Mouse (Mus musculus): ENCODE results near the gene Ep300. TPM values are rescaled to one million over a fixed set of nuclear protein-coding genes. Genes with fewer than 3 reads are reported as not detected.
"Not testable (repeated sequence)": the region's sequence is repeated elsewhere in the genome, so short reads cannot be mapped to it uniquely, and the experiment has no call there.

The Ep300 gene
- polyA plus RNA-seq, 1 experiment from 2014 or later, result 9.4 TPM

- WGBS, result 50% methylated on average over 9 of the region's 9 CpGs
- ATAC-seq (replicated peaks; ENCODE audit: insufficient number of reproducible peaks, insufficient read depth, low FRiP score, low read depth), result no peak
- no peaks in the 10 kb centered on the region for H3K36me3 ChIP-seq
- no peak overlapping the region for H3K9ac ChIP-seq
- H3K4me2 ChIP-seq, result no peak overlapping the region
- no peak overlapping the region for H3K4me3 ChIP-seq
- no peaks in the 10 kb centered on the region for H3K27me3 ChIP-seq
- H3K27ac ChIP-seq, result no peak overlapping the region
- H3K9me3 ChIP-seq (replicated peaks), result no peaks in the 10 kb centered on the region
- no peaks in the 10 kb centered on the region for H3K4me1 ChIP-seq (replicated peaks)
These were observed 22.4 kb upstream of the Ep300 start for GRCm38 (mm10) chr15:81562491-81563488.

- no peak overlapping the region for H3K4me3 ChIP-seq
- no peaks in the 10 kb centered on the region for H3K36me3 ChIP-seq
- no peaks in the 10 kb centered on the region for H3K4me1 ChIP-seq (replicated peaks)
- WGBS, result 27% methylated on average over 2 of the region's 2 CpGs
- no peak overlapping the region for H3K4me2 ChIP-seq
- H3K9me3 ChIP-seq (replicated peaks), result no peaks in the 10 kb centered on the region
- no peak for ATAC-seq (replicated peaks; ENCODE audit: insufficient number of reproducible peaks, insufficient read depth, low FRiP score, low read depth)
- no peak overlapping the region for H3K27ac ChIP-seq
- H3K27me3 ChIP-seq, result no peaks in the 10 kb centered on the region
- H3K9ac ChIP-seq, result no peak overlapping the region
These were observed 17.1 kb upstream of the Ep300 start for GRCm38 (mm10) chr15:81568093-81568492.

GRCm38 (mm10) chr15:81568592-81568991 lies 16.6 kb upstream of the Ep300 start:
- H3K4me2 ChIP-seq, result no peak overlapping the region
- H3K4me3 ChIP-seq, result no peak overlapping the region
- H3K9me3 ChIP-seq (replicated peaks), result no peaks in the 10 kb centered on the region
- WGBS, result 60% methylated on average over 1 of the region's 2 CpGs
- no peak overlapping the region for H3K27ac ChIP-seq
- no peak for ATAC-seq (replicated peaks; ENCODE audit: insufficient number of reproducible peaks, insufficient read depth, low FRiP score, low read depth)
- no peaks in the 10 kb centered on the region for H3K36me3 ChIP-seq
- no peaks in the 10 kb centered on the region for H3K27me3 ChIP-seq
- H3K9ac ChIP-seq, result no peak overlapping the region
- H3K4me1 ChIP-seq (replicated peaks), result no peaks in the 10 kb centered on the region

GRCm38 (mm10) chr15:81576961-81577360 lies 8.2 kb upstream of the Ep300 start:
- H3K4me2 ChIP-seq, result no peak overlapping the region
- H3K4me1 ChIP-seq (replicated peaks), result no peaks in the 10 kb centered on the region
- no peak overlapping the region for H3K4me3 ChIP-seq
- H3K9ac ChIP-seq, result no peak overlapping the region
- 11% methylated on average over 3 of the region's 3 CpGs for WGBS
- no peak overlapping the region for H3K27ac ChIP-seq
- no peaks in the 10 kb centered on the region for H3K9me3 ChIP-seq (replicated peaks)
- ATAC-seq (replicated peaks; ENCODE audit: insufficient number of reproducible peaks, insufficient read depth, low FRiP score, low read depth), result no peak
- no peaks in the 10 kb centered on the region for H3K36me3 ChIP-seq
- no peaks in the 10 kb centered on the region for H3K27me3 ChIP-seq

GRCm38 (mm10) chr15:81577743-81578165 lies 7.4 kb upstream of the Ep300 start:
- Histone ChIP-seq H3K4me1 (replicated peaks) (no peaks in the 10 kb centered on the region), H3K4me2 (no peak overlapping the region), H3K9me3 (replicated peaks) (no peaks in the 10 kb centered on the region), H3K27me3 (no peaks in the 10 kb centered on the region), H3K4me3 (no peak overlapping the region), H3K9ac (no peak overlapping the region), H3K36me3 (no peaks in the 10 kb centered on the region), H3K27ac (no peak overlapping the region)
- no peak for ATAC-seq (replicated peaks; ENCODE audit: insufficient number of reproducible peaks, insufficient read depth, low FRiP score, low read depth)
- 90% methylated on average over 7 of the region's 7 CpGs for WGBS

- Histone ChIP-seq H3K4me3 (peak overlapping the region; percentile 99), H3K9me3 (replicated peaks) (no peaks in the 10 kb centered on the region), H3K4me1 (replicated peaks) (peaks cover 20% of the 10 kb centered on the region), H3K36me3 (no peaks in the 10 kb centered on the region), H3K27ac (peak overlapping the region; percentile 83), H3K9ac (peak overlapping the region; percentile 68), H3K27me3 (no peaks in the 10 kb centered on the region), H3K4me2 (peak overlapping the region; percentile 59)
- whole genome bisulfite sequencing, result 9% methylated on average over 3 of the region's 3 CpGs
- no peak for ATAC-seq (replicated peaks; ENCODE audit: insufficient number of reproducible peaks, insufficient read depth, low FRiP score, low read depth)
These were observed 685 bp upstream of the Ep300 start for GRCm38 (mm10) chr15:81584466-81584865.

- H3K27ac ChIP-seq, result peak overlapping the region; percentile 100
- H3K27me3 ChIP-seq, result no peaks in the 10 kb centered on the region
- ATAC-seq (replicated peaks; ENCODE audit: insufficient number of reproducible peaks, insufficient read depth, low FRiP score, low read depth), result peak; percentile 61
- H3K9me3 ChIP-seq (replicated peaks), result no peaks in the 10 kb centered on the region
- under 1% methylated on average over 67 of the region's 77 CpGs for WGBS
- H3K36me3 ChIP-seq, result no peaks in the 10 kb centered on the region
- H3K4me3 ChIP-seq, result peak overlapping the region; percentile 99
- H3K9ac ChIP-seq, result peak overlapping the region; percentile 99
- peak overlapping the region; percentile 63 for H3K4me2 ChIP-seq
- peaks cover 20% of the 10 kb centered on the region for H3K4me1 ChIP-seq (replicated peaks)
These were observed 753 bp downstream of the Ep300 start for GRCm38 (mm10) chr15:81585746-81586461.

GRCm38 (mm10) chr15:81586466-81586865 lies 1.3 kb downstream of the Ep300 start:
- under 1% methylated on average over 28 of the region's 28 CpGs for WGBS
- no peak for ATAC-seq (replicated peaks; ENCODE audit: insufficient number of reproducible peaks, insufficient read depth, low FRiP score, low read depth)
- H3K4me3 ChIP-seq, result peak overlapping the region; percentile 99

GRCm38 (mm10) chr15:81587686-81588085 lies 2.5 kb downstream of the Ep300 start:
- Histone ChIP-seq H3K9ac (peak overlapping the region; percentile 99), H3K27me3 (no peaks in the 10 kb centered on the region), H3K36me3 (0 out of 2 replicates have a peak, but pooled peaks cover 3% of the 10 kb centered on the region), H3K27ac (0 out of 2 replicates have a peak overlapping the region, but pooled peaks have one; percentile 17), H3K9me3 (replicated peaks) (no peaks in the 10 kb centered on the region), H3K4me1 (replicated peaks) (peaks cover 20% of the 10 kb centered on the region), H3K4me2 (peak overlapping the region; percentile 63), H3K4me3 (peak overlapping the region; percentile 99)
- WGBS, result 39% methylated on average over 2 of the region's 2 CpGs
- no peak for ATAC-seq (replicated peaks; ENCODE audit: insufficient number of reproducible peaks, insufficient read depth, low FRiP score, low read depth)

More at GRCm38 (mm10) chr15:81586466-81586865, 1.3 kb downstream of the Ep300 start:
- Histone ChIP-seq H3K27ac (peak overlapping the region; percentile 100), H3K9me3 (replicated peaks) (no peaks in the 10 kb centered on the region), H3K27me3 (no peaks in the 10 kb centered on the region), H3K9ac (peak overlapping the region; percentile 99), H3K36me3 (no peaks in the 10 kb centered on the region), H3K4me2 (peak overlapping the region; percentile 63), H3K4me1 (replicated peaks) (peaks cover 20% of the 10 kb centered on the region)

- WGBS, result 86% methylated on average over 3 of the region's 3 CpGs
- H3K9ac ChIP-seq, result no peak overlapping the region
- no peak overlapping the region for H3K4me2 ChIP-seq
- H3K27me3 ChIP-seq, result no peaks in the 10 kb centered on the region
- no peaks in the 10 kb centered on the region for H3K9me3 ChIP-seq (replicated peaks)
- H3K27ac ChIP-seq, result no peak overlapping the region
- ATAC-seq (replicated peaks; ENCODE audit: insufficient number of reproducible peaks, insufficient read depth, low FRiP score, low read depth), result no peak
- no peaks in the 10 kb centered on the region for H3K4me1 ChIP-seq (replicated peaks)
- H3K4me3 ChIP-seq, result no peak overlapping the region
- H3K36me3 ChIP-seq, result peaks cover 12% of the 10 kb centered on the region
These were observed 9.1 kb downstream of the Ep300 start for GRCm38 (mm10) chr15:81594146-81594696.

- H3K36me3 ChIP-seq, result peaks cover 27% of the 10 kb centered on the region
- not testable (repeated sequence) for H3K4me1 ChIP-seq (replicated peaks); H3K4me2 ChIP-seq; H3K9me3 ChIP-seq (replicated peaks); H3K4me3 ChIP-seq; H3K27me3 ChIP-seq; H3K9ac ChIP-seq; ATAC-seq (replicated peaks; ENCODE audit: insufficient number of reproducible peaks, insufficient read depth, low FRiP score, low read depth); H3K27ac ChIP-seq
- WGBS, result 89% methylated on average over 8 of the region's 8 CpGs
These were observed 13.6 kb downstream of the Ep300 start for GRCm38 (mm10) chr15:81598742-81599141.

Measured in heart, embryonic 15.5 days (tissue).